Mouse (Mus musculus) CH12.LX (cell line): ENCODE measurements around the gene Tmem229b. TPM values are rescaled to one million over a fixed set of nuclear protein-coding genes. Genes with fewer than 3 reads are reported as not detected.

Source experiments
- DNase-seq: peaks from one replicate; pipeline ENCODE4 v3.0.0-alpha.2; 2013; ENCODE audit errors: extremely low read depth
- H3K27ac ChIP-seq: 2 replicates; pipeline ENCODE4 v1.5.1; 2012; ENCODE audit warnings: low read depth, mild to moderate bottlenecking, control low read depth, moderate library complexity; ENCODE audit not compliant: insufficient read depth
- H3K27me3 ChIP-seq: replicated peaks from 2 replicates; pipeline ENCODE3; 2012; ENCODE audit warnings: inconsistent platforms
- H3K36me3 ChIP-seq, 2 experiments: replicated peaks in 1 of 2; 2 replicates each; pipeline versions ENCODE3 to v1.6.1; 2012; ENCODE audit warnings: inconsistent platforms in 1 of 2, low read length in 1 of 2, mild to moderate bottlenecking in 1 of 2, mixed read lengths in 1 of 2, moderate library complexity in 1 of 2; ENCODE audit not compliant: control insufficient read depth in 1 of 2, insufficient read depth in 1 of 2
- H3K4me1 ChIP-seq, 2 experiments: 2 replicates each; pipeline ENCODE4 v1.6.1; 2012; ENCODE audit warnings: inconsistent platforms in 1 of 2, moderate library complexity in 1 of 2; ENCODE audit not compliant: insufficient read depth in 2 of 2, control insufficient read depth in 1 of 2
- H3K4me2 ChIP-seq: 2 replicates; pipeline ENCODE4 v1.6.1; 2012; ENCODE audit warnings: low read depth, mild to moderate bottlenecking, control low read depth; ENCODE audit not compliant: poor library complexity, insufficient read depth, severe bottlenecking
- H3K4me3 ChIP-seq, 3 experiments: fragments of 150-350 bp in 1 of 3; sonication (generic) in 1 of 3; replicated peaks in 1 of 3; 2 replicates each; pipeline versions ENCODE3 to v1.5.1; 2011 to 2012; ENCODE audit warnings: low read depth in 2 of 3, low read length in 2 of 3, mild to moderate bottlenecking in 2 of 3, moderate library complexity in 2 of 3, control low read depth in 1 of 3, improper control_type of control experiment in 1 of 3, inconsistent platforms in 1 of 3, mixed read lengths in 1 of 3; ENCODE audit not compliant: poor library complexity in 1 of 3
- H3K79me2 ChIP-seq: replicated peaks from 2 replicates; pipeline ENCODE4 v1.6.1; 2012; ENCODE audit warnings: mild to moderate bottlenecking, moderate library complexity; ENCODE audit not compliant: control insufficient read depth, poor library complexity, insufficient read depth, severe bottlenecking; ENCODE audit errors: extremely low read depth
- H3K9ac ChIP-seq: 2 replicates; pipeline ENCODE4 v1.6.1; 2012; ENCODE audit warnings: low read depth, mild to moderate bottlenecking, control low read depth, moderate library complexity; ENCODE audit not compliant: insufficient read depth
- H3K9me3 ChIP-seq: replicated peaks from 2 replicates; pipeline ENCODE3; 2012; ENCODE audit warnings: low read length, inconsistent platforms, mixed read lengths
- BHLHE40 ChIP-seq: IDR thresholded peaks from 2 replicates; pipeline ENCODE4 v1.6.1; 2011; ENCODE audit warnings: mild to moderate bottlenecking, low read depth, low read length, improper control_type of control experiment
- CHD2 ChIP-seq: IDR thresholded peaks from 2 replicates; pipeline ENCODE4 v1.6.1; 2011; ENCODE audit warnings: low read length, improper control_type of control experiment
- CTCF ChIP-seq, 2 experiments: IDR thresholded peaks in 1 of 2; conservative IDR thresholded peaks in 1 of 2; 2 replicates each; pipeline ENCODE4 v1.5.1; 2011 to 2012; ENCODE audit warnings: low read depth in 2 of 2, low read length in 2 of 2, improper control_type of control experiment in 1 of 2, inconsistent platforms in 1 of 2, mild to moderate bottlenecking in 1 of 2, moderate library complexity in 1 of 2
- E2F4 ChIP-seq: IDR thresholded peaks from 2 replicates; pipeline ENCODE4 v1.6.1; 2011; ENCODE audit warnings: low read depth, low read length, improper control_type of control experiment; ENCODE audit not compliant: insufficient replicate concordance
- EP300 ChIP-seq: IDR thresholded peaks from 2 replicates; pipeline ENCODE4 v1.6.1; 2011; ENCODE audit warnings: low read length, improper control_type of control experiment
- ETS1 ChIP-seq: conservative IDR thresholded peaks from 2 replicates; pipeline ENCODE4 v1.6.1; 2012; ENCODE audit warnings: low read depth, mild to moderate bottlenecking, inconsistent platforms, low read length, improper control_type of control experiment, moderate library complexity
- GABPA ChIP-seq: IDR thresholded peaks from 2 replicates; pipeline ENCODE4 v1.6.1; 2012; ENCODE audit warnings: low read depth, low read length, improper control_type of control experiment, inconsistent platforms; ENCODE audit not compliant: insufficient replicate concordance
- HCFC1 ChIP-seq: IDR thresholded peaks from 2 replicates; pipeline ENCODE4 v1.6.1; 2012; ENCODE audit warnings: low read depth, mild to moderate bottlenecking, inconsistent platforms, low read length, improper control_type of control experiment
- IRF4 ChIP-seq: IDR thresholded peaks from 2 replicates; pipeline ENCODE4 v1.6.1; 2014; ENCODE audit warnings: low read depth, mild to moderate bottlenecking, inconsistent platforms, low read length, improper control_type of control experiment
- JUN ChIP-seq: IDR thresholded peaks from 2 replicates; pipeline ENCODE4 v1.6.1; 2011; ENCODE audit warnings: low read depth, mild to moderate bottlenecking, low read length, improper control_type of control experiment, moderate library complexity; ENCODE audit not compliant: insufficient read depth
- JUND ChIP-seq: conservative IDR thresholded peaks from 2 replicates; pipeline ENCODE4 v1.6.1; 2011; ENCODE audit warnings: low read depth, low read length, improper control_type of control experiment
- KAT2A ChIP-seq: IDR thresholded peaks from 2 replicates; pipeline ENCODE4 v1.6.1; 2012; ENCODE audit warnings: low read length, improper control_type of control experiment, inconsistent platforms; ENCODE audit not compliant: insufficient replicate concordance
- MAFK ChIP-seq: IDR thresholded peaks from 2 replicates; pipeline ENCODE4 v1.6.1; 2011; ENCODE audit warnings: low read length, improper control_type of control experiment; ENCODE audit not compliant: insufficient replicate concordance
- MAX ChIP-seq: IDR thresholded peaks from 2 replicates; pipeline ENCODE4 v1.6.1; 2011; ENCODE audit warnings: low read length, improper control_type of control experiment
- MAZ ChIP-seq: IDR thresholded peaks from 2 replicates; pipeline ENCODE4 v1.6.1; 2012; ENCODE audit warnings: low read depth, mild to moderate bottlenecking, inconsistent platforms, low read length, improper control_type of control experiment, moderate library complexity
- MEF2A ChIP-seq: IDR thresholded peaks from 2 replicates; pipeline ENCODE4 v1.6.1; 2014; ENCODE audit warnings: low read depth, mild to moderate bottlenecking, inconsistent platforms, low read length, improper control_type of control experiment, borderline replicate concordance
- MXI1 ChIP-seq: IDR thresholded peaks from 2 replicates; pipeline ENCODE4 v1.6.1; 2011; ENCODE audit warnings: mild to moderate bottlenecking, low read depth, low read length, improper control_type of control experiment
- MYC ChIP-seq: IDR thresholded peaks from 2 replicates; pipeline ENCODE4 v1.6.1; 2011; ENCODE audit warnings: low read depth, mild to moderate bottlenecking, improper control_type of control experiment, low read length
- NELFE ChIP-seq: IDR thresholded peaks from 2 replicates; pipeline ENCODE4 v1.6.1; 2011; ENCODE audit warnings: low read depth, low read length, improper control_type of control experiment
- POLR2A ChIP-seq: IDR thresholded peaks from 2 replicates; pipeline ENCODE4 v1.6.1; 2011; ENCODE audit warnings: low read depth, mild to moderate bottlenecking, improper control_type of control experiment, low read length
- POLR2AphosphoS2 ChIP-seq: IDR thresholded peaks from 2 replicates; pipeline ENCODE4 v1.6.1; 2011; ENCODE audit warnings: low read depth, low read length, improper control_type of control experiment
- RAD21 ChIP-seq: IDR thresholded peaks from 2 replicates; pipeline ENCODE4 v1.6.1; 2011; ENCODE audit warnings: low read depth, mild to moderate bottlenecking, low read length, improper control_type of control experiment, moderate library complexity
- RCOR1 ChIP-seq: conservative IDR thresholded peaks from 2 replicates; pipeline ENCODE4 v1.6.1; 2012; ENCODE audit warnings: low read depth, mild to moderate bottlenecking, inconsistent platforms, low read length, improper control_type of control experiment
- SMC3 ChIP-seq: IDR thresholded peaks from 2 replicates; pipeline ENCODE4 v1.6.1; 2011; ENCODE audit warnings: low read depth, low read length, improper control_type of control experiment
- TBP ChIP-seq: conservative IDR thresholded peaks from 2 replicates; pipeline ENCODE4 v1.6.1; 2011; ENCODE audit warnings: low read depth, low read length, improper control_type of control experiment
- TCF12 ChIP-seq: IDR thresholded peaks from 2 replicates; pipeline ENCODE4 v1.6.1; 2014; ENCODE audit warnings: low read depth, mild to moderate bottlenecking, inconsistent platforms, low read length, improper control_type of control experiment
- UBTF ChIP-seq: IDR thresholded peaks from 2 replicates; pipeline ENCODE4 v1.6.1; 2012; ENCODE audit warnings: low read depth, mild to moderate bottlenecking, inconsistent platforms, low read length, improper control_type of control experiment, moderate library complexity
- USF1 ChIP-seq: IDR thresholded peaks from 2 replicates; pipeline ENCODE4 v1.6.1; 2014; ENCODE audit warnings: low read depth, mild to moderate bottlenecking, inconsistent platforms, low read length, improper control_type of control experiment
- USF2 ChIP-seq: conservative IDR thresholded peaks from 2 replicates; pipeline ENCODE4 v1.6.1; 2011; ENCODE audit warnings: low read depth, low read length, improper control_type of control experiment
- ZC3H11A ChIP-seq: IDR thresholded peaks from 2 replicates; pipeline ENCODE4 v1.6.1; 2012; ENCODE audit warnings: low read depth, mild to moderate bottlenecking, inconsistent platforms, low read length, improper control_type of control experiment
- ZKSCAN1 ChIP-seq: IDR thresholded peaks from 2 replicates; pipeline ENCODE4 v1.6.1; 2012; ENCODE audit warnings: low read depth, inconsistent platforms, low read length, improper control_type of control experiment, borderline replicate concordance
- ZMIZ1 ChIP-seq: IDR thresholded peaks from 2 replicates; pipeline ENCODE4 v1.6.1; 2012; ENCODE audit warnings: low read depth, mild to moderate bottlenecking, inconsistent platforms, low read length, improper control_type of control experiment
- ZNF384 ChIP-seq: IDR thresholded peaks from 2 replicates; pipeline ENCODE4 v1.6.1; 2012; ENCODE audit warnings: low read depth, low read length, improper control_type of control experiment, inconsistent platforms
- dilution Hi-C: fragments of 300-500 bp; cut with MboI; formaldehyde crosslinking; loops from 2 replicates; pipeline ENCODE4 v1.14.3; 2020; ENCODE audit warnings: low sequenced_read_pairs; ENCODE audit not compliant: extremely low pct_unique_long_range_greater_than_20kb, extremely low pct_ligation_motif_present
- in situ Hi-C: fragments of 300-500 bp; cut with MboI; formaldehyde crosslinking; loops from 3 replicates; pipeline ENCODE4 v1.14.3; 2019; ENCODE audit warnings: low sequenced_read_pairs, low pct_ligation_motif_present, low pct_unique_long_range_greater_than_20kb, mixed read lengths
- polyA plus RNA-seq: library from polyadenylated mRNA; unstranded; fragments of >175 nt; gene quantifications from 2 replicates; pipeline ENCODE4 v1.2.1, GENCODE M21; 2012; ENCODE audit warnings: low read depth; ENCODE audit not compliant: insufficient read length
- total RNA-seq, 2 experiments: library from RNA; depleted of rRNA; stranded (reverse); fragments of 300-350 nt in 1 of 2; fragments of >200 nt in 1 of 2; gene quantifications; 2 replicates each; pipeline ENCODE4 v1.2.3; 2012 to 2014

The Tmem229b gene
- total and polyA plus RNA-seq, 3 experiments: 41.7 to 129 (median 66.5) TPM

- TF ChIP-seq GABPA (no peak), TBP (no peak), RAD21 (peak; percentile 99), MYC (peak; percentile 80), TCF12 (peak; percentile 60), MEF2A (no peak; the same call in 1 of the 2 replicates), ZC3H11A (peak; percentile 88), UBTF (no peak), NELFE (peak; percentile 32; the same call in 1 of the 2 replicates), USF1 (no peak)
- TF ChIP-seq, all 38 proteins: peak for 18
These were observed 88.2 kb downstream of the Tmem229b start (continued) for GRCm38 (mm10) chr12:78919079-78919712.

DNA sequence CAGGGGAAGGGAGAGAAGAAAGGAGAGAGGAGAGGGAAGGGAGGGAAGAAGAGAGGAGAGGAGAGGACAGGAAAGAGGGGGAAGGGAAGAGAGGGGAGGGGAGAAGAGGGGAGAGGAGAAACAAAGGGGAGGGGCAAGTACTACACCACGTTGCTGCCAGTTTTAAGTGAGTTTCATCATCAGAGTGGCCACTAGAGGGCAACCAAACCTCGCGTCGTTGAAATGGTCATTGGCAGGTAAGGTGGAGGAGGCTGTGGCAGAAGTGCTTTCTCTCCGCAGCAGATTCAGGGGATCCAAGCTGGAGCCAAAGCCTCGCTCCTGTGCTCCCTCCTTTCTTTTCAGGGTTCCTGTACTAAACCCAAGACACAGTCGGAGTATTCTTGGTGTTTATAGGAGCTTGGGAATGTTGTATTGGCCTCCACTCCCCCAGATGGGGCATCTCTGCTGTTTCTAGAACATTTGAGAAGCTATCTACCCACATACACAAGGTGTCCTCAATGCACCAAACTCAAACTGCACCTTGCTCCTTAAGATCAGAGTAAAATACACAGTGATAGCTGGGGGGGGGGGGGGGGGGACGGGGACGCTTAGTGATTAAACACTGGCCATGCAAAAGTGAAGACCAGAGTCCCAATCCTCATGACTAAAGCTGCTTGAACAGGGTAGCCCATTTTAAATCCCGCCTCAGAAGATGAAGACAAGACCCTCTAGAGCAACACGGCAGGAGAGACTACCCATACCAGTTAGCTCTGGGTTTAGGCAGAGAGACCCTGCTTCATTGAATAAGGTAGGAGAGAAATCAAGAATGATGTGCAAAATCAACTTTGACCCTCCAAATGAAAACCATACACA, 89.0 kb downstream of the Tmem229b start:
- Histone ChIP-seq H3K4me3 (peak overlapping the region in 1 of 3 experiments; percentile 20), H3K79me2 (no peaks in the 10 kb centered on the region), H3K9me3 (no peaks in the 10 kb centered on the region), H3K9ac (peak overlapping the region; percentile 9; the same call in 1 of the 2 replicates), H3K4me1 (peaks cover 0 to 30% of the 10 kb centered on the region in 2 experiments; a peak in 2 of 4 replicates), H3K4me2 (peak overlapping the region; percentile 80), H3K36me3 (no peaks in the 10 kb centered on the region), H3K27me3 (no peaks in the 10 kb centered on the region), H3K27ac (no peak overlapping the region)
- in situ Hi-C loops: no loop called here
- dilution Hi-C loops: no loop called here
- DNase-seq: peak; percentile 92
- TF ChIP-seq TBP (no peak), ZMIZ1 (no peak), POLR2AphosphoS2 (no peak), JUN (no peak), IRF4 (peak; percentile 42; the same call in 1 of the 2 replicates), MAZ (peak; percentile 96), KAT2A (no peak), USF2 (no peak), JUND (peak; percentile 37; the same call in 1 of the 2 replicates), CTCF (conservative IDR thresholded peaks at IDR 0.05 in 1 of 2, IDR thresholded peaks at IDR 0.05 in 1 of 2; ENCODE audit: low read depth in 2 of 2, low read length in 2 of 2) (peak; percentile 75 to 93), MAFK (no peak), ETS1 (no peak), E2F4 (no peak), USF1 (no peak), HCFC1 (peak; percentile 47), ZNF384 (no peak), MAX (peak; percentile 76), GABPA (no peak), NELFE (peak; percentile 61; the same call in 1 of the 2 replicates), EP300 (no peak; the same call in 1 of the 2 replicates), MXI1 (peak; percentile 84), ZKSCAN1 (no peak), RAD21 (peak; percentile 90), MYC (peak; percentile 97), ZC3H11A (peak; percentile 78), CHD2 (peak; percentile 62; the same call in 1 of the 2 replicates), BHLHE40 (peak; percentile 13; the same call in 1 of the 2 replicates), RCOR1 (no peak), POLR2A (no peak), SMC3 (peak; percentile 87)
